Mouse (Mus musculus): Measurements from ENCODE around the gene Gm49368. TPM values are rescaled to one million over a fixed set of nuclear protein-coding genes. Genes with fewer than 3 reads are reported as not detected.
"Not testable (repeated sequence)": the region's sequence is repeated elsewhere in the genome, so short reads cannot be mapped to it uniquely, and the experiment has no call there.

Gm49368 gene
- polyA plus RNA-seq, 1 experiment, result not detected

- DNase-seq, result no peak
- no peak overlapping the region for H3K4me3 ChIP-seq (ENCODE audit: insufficient read depth, low read depth, low read length)
- H3K36me3 ChIP-seq (ENCODE audit: control insufficient read depth, insufficient read depth, low read length), result no peaks in the 10 kb centered on the region
- TF ChIP-seq POLR2A (IDR thresholded peaks at IDR 0.05; ENCODE audit: low read depth, low read length) (no peak), CTCF (conservative IDR thresholded peaks at IDR 0.05; ENCODE audit: insufficient read depth, insufficient read length, low read depth, low read length) (no peak)
- no peaks in the 10 kb centered on the region for H3K27me3 ChIP-seq (replicated peaks; ENCODE audit: control insufficient read depth, insufficient read depth, low read length)
- no peak overlapping the region for H3K27ac ChIP-seq (ENCODE audit: insufficient read depth, low read depth, low read length)
- no peaks in the 10 kb centered on the region for H3K4me1 ChIP-seq (ENCODE audit: control insufficient read depth, insufficient read depth, low read length)
- 79% methylated on average over 10 of the region's 10 CpGs for WGBS
Observed at GRCm38 (mm10) chr7:128154924-128155323, 92.4 kb downstream of the Gm49368 start.

GRCm38 (mm10) chr7:128158688-128159354 is 96.3 kb downstream of the Gm49368 start:
- WGBS, result 69% methylated on average over 8 of the region's 8 CpGs
- H3K27me3 ChIP-seq (replicated peaks; ENCODE audit: control insufficient read depth, insufficient read depth, low read length); H3K36me3 ChIP-seq (ENCODE audit: control insufficient read depth, insufficient read depth, low read length); DNase-seq; H3K4me3 ChIP-seq (ENCODE audit: insufficient read depth, low read depth, low read length); H3K4me1 ChIP-seq (ENCODE audit: control insufficient read depth, insufficient read depth, low read length); H3K27ac ChIP-seq (ENCODE audit: insufficient read depth, low read depth, low read length): not testable (repeated sequence)

DNA sequence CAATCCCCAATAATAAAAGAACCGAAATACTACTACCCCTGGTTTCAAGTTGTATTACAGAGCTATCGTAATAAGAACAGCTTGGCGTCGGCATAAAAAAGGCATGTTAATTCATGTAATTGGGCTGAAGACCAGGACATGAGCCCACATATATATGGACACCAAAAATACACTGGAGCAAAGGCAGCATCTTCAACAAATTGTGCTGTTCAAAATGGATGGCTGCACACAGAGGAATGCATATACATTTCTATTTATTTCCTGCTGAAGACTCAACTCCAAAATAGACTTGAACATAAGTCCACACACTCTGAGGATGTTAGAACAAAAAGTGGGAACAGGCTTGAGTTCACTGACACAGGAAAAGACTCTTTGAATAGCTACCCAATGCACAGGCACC is 101.5 kb downstream of the Gm49368 start:
- Histone ChIP-seq H3K27me3 (replicated peaks; ENCODE audit: control insufficient read depth, insufficient read depth, low read length) (no peaks in the 10 kb centered on the region), H3K4me1 (ENCODE audit: control insufficient read depth, insufficient read depth, low read length) (no peaks in the 10 kb centered on the region), H3K36me3 (ENCODE audit: control insufficient read depth, insufficient read depth, low read length) (no peaks in the 10 kb centered on the region), H3K27ac (ENCODE audit: insufficient read depth, low read depth, low read length) (no peak overlapping the region), H3K4me3 (ENCODE audit: insufficient read depth, low read depth, low read length) (no peak overlapping the region)
- WGBS, result 97% methylated on average over 4 of the region's 4 CpGs
- TF ChIP-seq POLR2A (IDR thresholded peaks at IDR 0.05; ENCODE audit: low read depth, low read length), result no peak
- TF ChIP-seq CTCF (conservative IDR thresholded peaks at IDR 0.05; ENCODE audit: insufficient read depth, insufficient read length, low read depth, low read length), result no peak
- no peak for DNase-seq

DNA sequence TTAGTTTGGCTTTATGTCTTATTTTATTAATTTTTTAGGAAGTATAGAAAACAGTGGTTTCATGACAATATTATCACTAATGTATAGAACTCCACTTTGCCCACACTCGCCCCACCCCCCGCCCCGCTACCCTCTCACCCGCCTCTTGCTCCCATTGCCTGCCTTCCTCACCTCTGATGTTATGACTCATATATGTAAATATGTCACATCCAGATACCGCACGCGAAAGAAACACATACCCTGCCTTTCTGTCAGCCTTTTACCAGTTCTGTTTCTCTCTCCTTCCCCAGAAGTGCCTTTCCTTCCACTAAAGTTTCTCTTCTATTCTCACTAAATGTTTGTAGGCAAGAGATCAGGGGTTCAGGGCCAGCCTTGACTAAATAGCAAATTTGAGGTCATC is 103.9 kb downstream of the Gm49368 start:
- TF ChIP-seq POLR2A (IDR thresholded peaks at IDR 0.05; ENCODE audit: low read depth, low read length), result no peak
- TF ChIP-seq CTCF (conservative IDR thresholded peaks at IDR 0.05; ENCODE audit: insufficient read depth, insufficient read length, low read depth, low read length), result no peak
- 94% methylated on average over 7 of the region's 7 CpGs for WGBS

DNA sequence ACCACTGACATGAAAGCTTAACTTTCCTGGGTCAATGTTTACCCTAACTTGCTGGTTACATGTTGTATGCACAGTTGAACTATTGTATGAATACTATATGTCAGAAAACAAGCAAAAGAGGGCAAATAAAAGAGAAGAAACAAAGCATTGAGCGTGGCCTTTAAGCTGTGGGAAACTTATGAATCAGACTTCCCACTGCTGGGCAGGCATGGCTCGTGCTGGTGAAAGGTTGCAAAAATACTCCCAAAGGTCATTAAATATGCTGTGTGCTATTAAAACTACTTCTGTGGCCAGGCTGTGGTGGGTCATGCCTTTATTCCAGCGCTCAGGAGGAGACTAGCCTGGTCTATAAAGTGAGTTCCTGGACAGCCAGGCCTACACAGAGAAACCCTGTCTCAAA is 107.5 kb downstream of the Gm49368 start:
- 79% methylated on average over 3 of the region's 3 CpGs for WGBS
- no peak for DNase-seq
- Histone ChIP-seq H3K27me3 (replicated peaks; ENCODE audit: control insufficient read depth, insufficient read depth, low read length) (no peaks in the 10 kb centered on the region), H3K27ac (ENCODE audit: insufficient read depth, low read depth, low read length) (no peak overlapping the region), H3K36me3 (ENCODE audit: control insufficient read depth, insufficient read depth, low read length) (no peaks in the 10 kb centered on the region), H3K4me3 (ENCODE audit: insufficient read depth, low read depth, low read length) (no peak overlapping the region), H3K4me1 (ENCODE audit: control insufficient read depth, insufficient read depth, low read length) (no peaks in the 10 kb centered on the region)
- no peak for TF ChIP-seq CTCF (conservative IDR thresholded peaks at IDR 0.05; ENCODE audit: insufficient read depth, insufficient read length, low read depth, low read length)
- no peak for TF ChIP-seq POLR2A (IDR thresholded peaks at IDR 0.05; ENCODE audit: low read depth, low read length)

More for the DNA sequence above, 103.9 kb downstream of the Gm49368 start:
- no peak for DNase-seq
- no peaks in the 10 kb centered on the region for H3K36me3 ChIP-seq (ENCODE audit: control insufficient read depth, insufficient read depth, low read length)
- no peak overlapping the region for H3K4me3 ChIP-seq (ENCODE audit: insufficient read depth, low read depth, low read length)
- H3K4me1 ChIP-seq (ENCODE audit: control insufficient read depth, insufficient read depth, low read length), result no peaks in the 10 kb centered on the region
- H3K27ac ChIP-seq (ENCODE audit: insufficient read depth, low read depth, low read length), result no peak overlapping the region
- no peaks in the 10 kb centered on the region for H3K27me3 ChIP-seq (replicated peaks; ENCODE audit: control insufficient read depth, insufficient read depth, low read length)

Other genes starting within 250 kb of the Gm49368 start
- gene Stx4a, start 238.4 kb upstream of the Gm49368 start, polyA plus RNA-seq (2012; rRNA removed), result 60.7 and 66.5 TPM in 2 replicates
- 2.3 and 2.4 TPM in 2 replicates for gene Stx1b, start 238.1 kb upstream of the Gm49368 start, polyA plus RNA-seq (2012; rRNA removed)
- 11.9 and 14.3 TPM in 2 replicates for gene Zfp646, start 186.5 kb upstream of the Gm49368 start, polyA plus RNA-seq (2012; rRNA removed)
- gene Zfp668, start 185.9 kb upstream of the Gm49368 start, polyA plus RNA-seq (2012; rRNA removed), result 4.2 and 4.3 TPM in 2 replicates
- gene Prss53, start 171.7 kb upstream of the Gm49368 start, polyA plus RNA-seq (2012; rRNA removed), result 5.1 and 7.5 TPM in 2 replicates
- not detected in 2 replicates for gene Gm21974, start 167.2 kb upstream of the Gm49368 start, polyA plus RNA-seq (2012; rRNA removed)
- 289 and 293 TPM in 2 replicates for gene Vkorc1, start 167.1 kb upstream of the Gm49368 start, polyA plus RNA-seq (2012; rRNA removed)
- 148 and 163 TPM in 2 replicates for gene Bckdk, start 158.6 kb upstream of the Gm49368 start, polyA plus RNA-seq (2012; rRNA removed)
- 11.8 and 12.2 TPM in 2 replicates for gene Kat8, start 150.2 kb upstream of the Gm49368 start, polyA plus RNA-seq (2012; rRNA removed)
- 745 and 858 TPM in 2 replicates for gene Prss8, start 132.6 kb upstream of the Gm49368 start, polyA plus RNA-seq (2012; rRNA removed)
- gene Prss36, start 116.0 kb upstream of the Gm49368 start, polyA plus RNA-seq (2012; rRNA removed), result 21.9 and 28.4 TPM in 2 replicates
- 183 and 196 TPM in 2 replicates for gene Fus, start 95.2 kb upstream of the Gm49368 start, polyA plus RNA-seq (2012; rRNA removed)
- 52.8 and 60.0 TPM in 2 replicates for gene Pycard, start 68.8 kb upstream of the Gm49368 start, polyA plus RNA-seq (2012; rRNA removed)
- 0.29 and 2.8 TPM in 2 replicates for gene Trim72, start 58.7 kb upstream of the Gm49368 start, polyA plus RNA-seq (2012; rRNA removed)
- 2.4 and 7.0 TPM in 2 replicates for gene Itgam, start within 50 bp of the Gm49368 start, polyA plus RNA-seq (2012; rRNA removed)
- 1.9 TPM in 2 replicates for gene Itgax, start 66.9 kb downstream of the Gm49368 start, polyA plus RNA-seq (2012; rRNA removed)
- 0.05 and 0.08 TPM in 2 replicates for gene Itgad, start 91.7 kb downstream of the Gm49368 start, polyA plus RNA-seq (2012; rRNA removed)
- gene Cox6a2, start 143.7 kb downstream of the Gm49368 start, polyA plus RNA-seq (2012; rRNA removed), result 13.4 and 77.1 TPM in 2 replicates
- gene Armc5, start 174.7 kb downstream of the Gm49368 start, polyA plus RNA-seq (2012; rRNA removed), result 27.9 and 35.1 TPM in 2 replicates
- 3.1 and 3.2 TPM in 2 replicates for gene 9130023H24Rik, start 175.3 kb downstream of the Gm49368 start, polyA plus RNA-seq (2012; rRNA removed)
- gene Tgfb1i1, start 184.1 kb downstream of the Gm49368 start, polyA plus RNA-seq (2012; rRNA removed), result 15.1 and 16.1 TPM in 2 replicates
- 1,002 and 1,068 TPM in 2 replicates for gene Slc5a2, start 203.0 kb downstream of the Gm49368 start, polyA plus RNA-seq (2012; rRNA removed)
- gene BC017158, start 235.5 kb downstream of the Gm49368 start, polyA plus RNA-seq (2012; rRNA removed), result 29.4 and 37.8 TPM in 2 replicates

Data from kidney, adult 2 months (tissue).